Mouse (Mus musculus) ES-E14 (cell line): ENCODE measurements around the gene Cdh26. TPM values are rescaled to one million over a fixed set of nuclear protein-coding genes. Genes with fewer than 3 reads are reported as not detected.

ENCODE experiments used
- DNase-seq: peaks from one replicate; pipeline ENCODE4 v3.0.0-alpha.2; 2013; ENCODE audit warnings: low read depth, low spot score
- H3K27ac ChIP-seq: 2 replicates; pipeline ENCODE4 v1.5.1; 2012; ENCODE audit warnings: low read depth, mild to moderate bottlenecking, low read length, moderate library complexity, mixed read lengths; ENCODE audit not compliant: poor library complexity, insufficient read depth, severe bottlenecking
- H3K36me3 ChIP-seq: 2 replicates; pipeline ENCODE4 v1.6.1; 2012; ENCODE audit warnings: mild to moderate bottlenecking, low read length, moderate library complexity, mixed read lengths; ENCODE audit not compliant: control insufficient read depth, poor library complexity, insufficient read depth, severe bottlenecking
- H3K4me1 ChIP-seq, 2 experiments: fragments of 150-350 bp in 1 of 2; sonication (generic) in 1 of 2; 2 replicates each; pipeline ENCODE4 v1.6.1; 2012; ENCODE audit warnings: low read length in 2 of 2, mild to moderate bottlenecking in 1 of 2, mixed read lengths in 1 of 2; ENCODE audit not compliant: control insufficient read depth in 2 of 2, insufficient read depth in 2 of 2, poor library complexity in 1 of 2
- H3K4me3 ChIP-seq, 2 experiments: fragments of 150-350 bp in 1 of 2; sonication (generic) in 1 of 2; 2 replicates each; pipeline ENCODE4 v1.5.1; 2012; ENCODE audit warnings: low read length in 2 of 2, low read depth in 1 of 2, mild to moderate bottlenecking in 1 of 2, mixed read lengths in 1 of 2; ENCODE audit not compliant: insufficient read depth in 1 of 2, poor library complexity in 1 of 2, severe bottlenecking in 1 of 2
- H3K9ac ChIP-seq: 2 replicates; pipeline ENCODE4 v1.6.1; 2012; ENCODE audit warnings: low read depth, mild to moderate bottlenecking, low read length, mixed read lengths; ENCODE audit not compliant: poor library complexity, insufficient read depth, severe bottlenecking
- H3K9me3 ChIP-seq: fragments of 150-350 bp; sonication (generic); 2 replicates; pipeline ENCODE4 v1.6.1; 2012; ENCODE audit warnings: low read depth, mild to moderate bottlenecking, low read length; ENCODE audit not compliant: control insufficient read depth, insufficient read depth
- CHD2 ChIP-seq: IDR thresholded peaks from 2 replicates; pipeline ENCODE4 v1.6.1; 2014; ENCODE audit warnings: mild to moderate bottlenecking, low read depth, low read length, inconsistent platforms
- HCFC1 ChIP-seq: IDR thresholded peaks from 2 replicates; pipeline ENCODE4 v1.6.1; 2012; ENCODE audit warnings: low read length, inconsistent platforms, borderline replicate concordance; ENCODE audit not compliant: insufficient read depth
- MAFK ChIP-seq: IDR thresholded peaks from 2 replicates; pipeline ENCODE4 v1.6.1; 2014; ENCODE audit warnings: mild to moderate bottlenecking, low read depth, low read length, inconsistent platforms; ENCODE audit not compliant: insufficient read depth
- ZC3H11A ChIP-seq: IDR thresholded peaks from 2 replicates; pipeline ENCODE4 v1.6.1; 2012; ENCODE audit warnings: low read depth, mild to moderate bottlenecking, inconsistent platforms, low read length, borderline replicate concordance
- ZNF384 ChIP-seq: IDR thresholded peaks from 2 replicates; pipeline ENCODE4 v1.6.1; 2012; ENCODE audit warnings: low read depth, low read length, inconsistent platforms
- in situ Hi-C, 2 experiments: fragments of 600-800 bp; cut with MboI; formaldehyde crosslinking; loops; one replicate each; pipeline ENCODE4 v1.15.1; 2025; ENCODE audit warnings: low sequenced_read_pairs in 2 of 2, inconsistent platforms in 1 of 2; ENCODE audit not compliant: unreplicated experiment in 2 of 2
- total RNA-seq: library from RNA; depleted of rRNA; stranded (reverse); fragments of 300-350 nt; gene quantifications from 2 replicates; pipeline ENCODE4 v1.2.3, GENCODE M21; 2012

Gene Cdh26
- total RNA-seq, 1 experiment: 0.22 TPM

DNA sequence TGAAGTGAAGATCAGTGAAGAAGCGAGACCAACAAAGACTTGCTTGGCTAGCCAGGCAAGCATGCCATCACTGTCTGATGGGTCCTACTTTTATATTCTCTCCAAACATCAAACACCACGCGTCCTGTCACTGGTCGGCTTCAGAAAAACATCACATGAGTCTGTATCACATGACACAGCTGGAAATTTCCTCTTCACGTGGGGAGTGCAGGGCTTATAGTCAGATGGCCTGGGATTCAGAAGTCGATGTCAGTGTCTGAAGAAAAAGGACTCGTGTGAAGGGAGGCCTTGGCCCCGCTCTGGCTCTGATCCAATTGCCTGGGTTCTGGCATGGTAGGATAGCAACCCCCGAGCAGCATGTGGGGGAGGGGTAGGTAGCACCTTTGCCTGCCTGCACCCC lies 86.6 kb downstream of the Cdh26 start:
- no peak for TF ChIP-seq ZC3H11A
- TF ChIP-seq MAFK: no peak
- TF ChIP-seq ZNF384: no peak
- TF ChIP-seq CHD2: no peak
- no peak for TF ChIP-seq HCFC1
- no peaks in the 10 kb centered on the region for H3K4me1 ChIP-seq
- H3K9ac ChIP-seq: no peak overlapping the region
- H3K27ac ChIP-seq: no peak overlapping the region
- no peaks in the 10 kb centered on the region for H3K36me3 ChIP-seq
- DNase-seq: no peak
- no peaks in the 10 kb centered on the region for H3K9me3 ChIP-seq
- in situ Hi-C loops: no loop called here
- no peak overlapping the region for H3K4me3 ChIP-seq

DNA sequence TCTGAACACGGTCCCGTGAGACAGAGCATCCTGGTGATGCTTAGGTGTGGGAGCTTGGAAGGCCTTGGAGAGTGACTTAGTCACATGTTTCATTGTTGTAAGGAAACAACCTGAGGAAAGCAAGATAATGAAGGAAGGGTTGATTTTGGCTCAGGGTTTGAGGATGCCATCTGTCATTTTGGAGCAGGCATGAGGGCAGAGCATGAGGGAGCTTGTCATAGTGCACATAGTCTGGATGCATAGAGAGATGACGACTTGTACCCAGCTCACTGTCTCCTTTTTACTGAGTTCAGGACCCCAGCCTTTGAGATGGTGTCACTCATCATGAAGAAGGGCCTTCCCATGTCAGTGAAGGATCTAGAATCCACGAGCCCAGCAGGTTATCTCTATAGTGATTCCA lies 89.0 kb downstream of the Cdh26 start:
- H3K36me3 ChIP-seq: no peaks in the 10 kb centered on the region
- DNase-seq: no peak
- H3K9me3 ChIP-seq: no peaks in the 10 kb centered on the region
- H3K4me1 ChIP-seq: no peaks in the 10 kb centered on the region
- no peak overlapping the region for H3K9ac ChIP-seq
- no peak overlapping the region for H3K4me3 ChIP-seq
- H3K27ac ChIP-seq: no peak overlapping the region
- in situ Hi-C loops: no loop called here
- no peak for TF ChIP-seq ZC3H11A
- no peak for TF ChIP-seq MAFK
- TF ChIP-seq ZNF384: no peak
- no peak for TF ChIP-seq CHD2

DNA sequence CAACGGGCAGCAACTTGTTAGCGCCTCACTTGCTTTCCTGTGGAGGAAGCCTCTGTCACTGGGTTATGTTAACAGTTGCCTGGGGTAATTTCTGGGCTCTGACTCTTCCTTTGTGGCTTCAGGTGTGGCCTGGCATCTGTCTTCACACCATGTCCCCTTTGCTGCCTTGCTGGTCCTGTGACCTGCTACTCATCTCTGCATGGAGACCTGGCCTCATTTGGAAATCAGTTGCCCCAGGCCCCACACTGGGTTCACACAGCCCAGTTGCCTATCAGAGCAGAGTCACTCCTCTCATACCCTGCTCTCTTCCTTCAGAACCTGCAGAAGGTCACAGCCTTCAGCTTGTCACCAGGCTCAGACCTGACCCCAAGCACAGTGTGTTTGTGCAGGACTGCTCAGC lies 89.9 kb downstream of the Cdh26 start:
- H3K36me3 ChIP-seq: no peaks in the 10 kb centered on the region
- H3K9ac ChIP-seq: no peak overlapping the region
- no peaks in the 10 kb centered on the region for H3K4me1 ChIP-seq
- DNase-seq: no peak
- H3K4me3 ChIP-seq: no peak overlapping the region
- H3K27ac ChIP-seq: no peak overlapping the region
- in situ Hi-C loops: no loop called here
- no peaks in the 10 kb centered on the region for H3K9me3 ChIP-seq
- TF ChIP-seq MAFK (no peak), HCFC1 (no peak), CHD2 (no peak), ZC3H11A (no peak), ZNF384 (no peak)

DNA sequence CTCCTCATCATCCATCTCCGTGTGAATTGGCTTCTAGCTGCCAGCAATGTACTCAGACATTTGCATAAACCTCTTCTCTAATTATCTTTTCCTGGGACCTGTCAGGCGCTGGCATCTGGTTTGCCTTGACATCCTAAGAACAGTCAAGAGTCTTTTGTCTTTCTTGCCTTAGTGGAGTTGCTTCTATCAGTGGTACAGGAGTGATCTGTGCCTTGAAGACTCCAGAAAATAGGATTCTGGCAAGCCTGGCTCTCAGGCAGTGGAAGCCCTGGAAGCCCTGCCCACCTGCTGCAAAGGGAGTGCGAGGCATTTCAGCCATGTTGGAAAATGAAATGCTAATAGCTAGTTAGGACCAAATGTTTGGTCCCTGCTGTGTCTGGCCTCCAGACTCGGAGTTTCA lies 92.0 kb downstream of the Cdh26 start:
- in situ Hi-C loops: no loop called here
- no peak for TF ChIP-seq MAFK
- no peak for TF ChIP-seq ZNF384
- no peak for TF ChIP-seq CHD2
- no peak for TF ChIP-seq ZC3H11A
- no peak for TF ChIP-seq HCFC1
- Histone ChIP-seq H3K4me3 (no peak overlapping the region), H3K27ac (no peak overlapping the region), H3K36me3 (no peaks in the 10 kb centered on the region), H3K4me1 (no peaks in the 10 kb centered on the region), H3K9me3 (no peaks in the 10 kb centered on the region), H3K9ac (no peak overlapping the region)
- no peak for DNase-seq

DNA sequence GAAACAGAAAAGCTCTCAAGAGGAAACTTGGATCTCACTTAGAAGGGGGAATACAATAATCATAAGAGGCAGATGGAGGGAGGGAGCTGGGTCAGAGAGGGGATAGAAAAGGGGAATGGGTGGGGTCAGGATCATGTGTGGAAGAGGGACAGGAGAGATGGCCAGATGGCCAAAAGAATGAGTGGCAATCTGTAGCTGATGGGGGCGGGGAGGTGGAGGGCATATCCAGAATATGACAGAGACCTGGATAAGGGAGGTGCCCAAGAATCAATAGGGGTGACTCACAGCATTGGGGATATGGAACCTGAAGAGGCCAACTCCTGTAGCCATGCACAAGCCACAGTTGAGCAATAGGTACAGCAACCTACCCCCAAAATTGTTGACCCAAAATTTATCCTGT lies 92.5 kb downstream of the Cdh26 start:
- in situ Hi-C loops: no loop called here
- no peaks in the 10 kb centered on the region for H3K4me1 ChIP-seq
- H3K4me3 ChIP-seq: no peak overlapping the region
- H3K27ac ChIP-seq: no peak overlapping the region
- H3K36me3 ChIP-seq: no peaks in the 10 kb centered on the region
- TF ChIP-seq ZNF384 (no peak), HCFC1 (no peak), CHD2 (no peak), ZC3H11A (no peak), MAFK (no peak)
- H3K9me3 ChIP-seq: no peaks in the 10 kb centered on the region
- no peak overlapping the region for H3K9ac ChIP-seq
- no peak for DNase-seq
